Mouse (Mus musculus) right cerebral cortex, postnatal 14 days (tissue): Measurements from ENCODE around the gene H2-M10.5.
"Not testable (repeated sequence)": the region's sequence is repeated elsewhere in the genome, so short reads cannot be mapped to it uniquely, and the experiment has no call there.

Experiments used
- DNase-seq: peaks from one replicate; pipeline ENCODE4 v3.0.0; 2022

Gene H2-M10.5

GRCm38 (mm10) chr17:36772610-36773009, at the start of gene H2-M10.5:
Gene H2-M10.5, plus strand, starts transcription at chr17:36772910.
- DNase-seq, result not testable (repeated sequence)

DNA sequence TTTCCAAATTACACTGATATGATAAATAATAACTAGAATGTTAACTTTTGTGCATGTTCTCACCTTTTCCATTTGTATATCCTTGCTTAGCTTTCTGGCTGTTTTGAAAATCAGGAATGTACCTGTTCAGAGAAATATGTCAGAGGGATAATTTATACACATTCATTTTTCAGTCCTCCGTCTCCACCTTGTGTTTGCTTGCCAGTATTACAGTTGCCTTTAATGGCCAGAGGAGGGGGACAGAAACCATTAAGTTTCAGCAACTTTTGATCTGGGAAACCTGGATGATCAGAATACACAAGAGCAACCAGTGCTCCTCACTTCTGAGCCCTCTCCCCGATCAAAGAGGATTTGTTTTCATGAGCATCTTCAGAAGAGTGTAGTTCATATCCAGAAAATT, 46.7 kb upstream of the H2-M10.5 start:
- DNase-seq, result no peak

GRCm38 (mm10) chr17:36763816-36764215, 8.9 kb upstream of the H2-M10.5 start:
- DNase-seq, result no peak

DNA sequence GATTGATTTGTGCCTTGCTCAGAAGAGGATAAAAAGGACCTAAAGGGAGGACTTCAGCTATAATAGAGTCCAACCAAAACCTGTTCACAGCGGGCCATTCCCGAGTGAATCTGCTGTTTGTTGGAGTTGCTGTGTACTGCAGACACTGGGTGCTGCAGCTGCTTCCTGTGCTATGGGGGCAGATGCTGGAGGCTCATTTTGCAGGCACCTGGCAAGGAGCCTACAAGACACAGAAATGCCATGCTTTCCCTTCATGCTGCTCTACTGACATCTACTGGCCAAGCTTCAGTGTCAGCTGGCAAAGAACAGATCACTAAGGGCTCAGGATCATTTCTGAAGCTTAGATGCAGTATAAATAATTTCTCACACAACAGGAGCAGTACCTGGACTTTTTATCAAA, 8.5 kb upstream of the H2-M10.5 start:
- DNase-seq, result peak; percentile 47

- not testable (repeated sequence) for DNase-seq
Measured at GRCm38 (mm10) chr17:36765403-36765802, 7.3 kb upstream of the H2-M10.5 start.

DNA sequence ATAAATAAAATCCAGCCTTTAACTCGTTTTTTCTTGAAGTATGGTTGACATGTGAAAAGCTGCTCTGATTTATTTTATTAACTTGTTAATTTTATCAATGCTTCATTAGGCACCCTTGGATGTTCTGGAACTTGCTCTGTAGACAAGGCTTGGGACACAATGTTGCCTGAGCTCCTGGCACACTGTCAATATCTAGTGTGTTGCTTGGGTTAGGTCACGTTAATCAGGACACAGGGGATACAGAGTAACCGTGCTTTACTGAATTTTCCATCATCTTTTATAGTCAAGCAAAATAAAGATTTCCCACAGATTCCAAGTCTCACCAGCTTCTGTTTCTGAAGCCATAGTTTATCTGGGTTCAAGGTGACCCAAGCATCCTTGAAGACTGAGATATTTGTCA, 8.8 kb downstream of the H2-M10.5 start:
- DNase-seq, result no peak

- DNase-seq, result peak; percentile 11
Measured at GRCm38 (mm10) chr17:36786483-36786886, 13.8 kb downstream of the H2-M10.5 start.

DNA sequence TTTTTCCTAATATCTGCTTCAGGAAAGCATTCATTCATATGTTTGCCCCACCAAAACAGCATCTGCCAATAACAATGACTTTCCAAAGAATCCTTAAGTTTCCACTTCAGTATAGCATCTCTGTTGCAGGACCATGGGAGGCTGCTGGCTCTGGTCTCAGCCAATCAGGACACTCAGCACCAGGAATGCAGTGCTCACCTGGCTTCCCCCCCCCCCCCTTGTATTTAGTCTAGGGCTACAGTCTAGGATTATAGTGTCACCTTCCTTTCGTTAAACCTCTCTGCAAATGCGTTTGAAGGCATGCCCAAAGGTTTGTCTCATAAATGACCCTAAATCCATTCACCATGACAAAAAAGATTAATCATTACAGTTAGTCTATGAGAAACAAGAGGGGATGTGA, 15.6 kb downstream of the H2-M10.5 start:
- DNase-seq, result no peak

DNA sequence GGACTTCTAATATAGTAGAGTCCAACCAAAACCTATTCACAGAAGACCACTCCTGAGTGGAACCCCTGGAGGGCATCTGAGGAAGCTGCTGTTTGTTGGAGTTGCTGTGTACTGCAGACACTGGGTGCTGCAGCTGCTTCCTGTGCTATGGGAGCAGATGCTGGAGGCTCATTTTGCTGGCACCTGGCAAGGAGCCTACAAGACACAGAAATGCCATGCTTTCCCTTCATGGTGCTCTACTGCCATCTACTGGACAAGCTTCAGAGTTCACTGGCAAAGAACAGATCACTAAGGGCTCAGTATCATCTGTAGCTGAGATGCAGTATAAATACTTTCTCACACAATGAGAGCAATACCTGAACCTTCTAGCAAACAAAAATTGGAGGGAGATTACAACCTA, 16.1 kb downstream of the H2-M10.5 start:
- DNase-seq, result peak; percentile 85

GRCm38 (mm10) chr17:36799493-36799892, 26.8 kb downstream of the H2-M10.5 start:
- DNase-seq, result no peak

GRCm38 (mm10) chr17:36799921-36800462, 27.3 kb downstream of the H2-M10.5 start:
- DNase-seq, result not testable (repeated sequence)

- no peak for DNase-seq
Measured at GRCm38 (mm10) chr17:36811871-36812270, 39.2 kb downstream of the H2-M10.5 start, which contains the start of gene H2-M10.6. Gene H2-M10.6, plus strand, starts transcription at chr17:36812171.

GRCm38 (mm10) chr17:36824005-36824404, 51.3 kb downstream of the H2-M10.5 start:
- peak; percentile 59 for DNase-seq

DNA sequence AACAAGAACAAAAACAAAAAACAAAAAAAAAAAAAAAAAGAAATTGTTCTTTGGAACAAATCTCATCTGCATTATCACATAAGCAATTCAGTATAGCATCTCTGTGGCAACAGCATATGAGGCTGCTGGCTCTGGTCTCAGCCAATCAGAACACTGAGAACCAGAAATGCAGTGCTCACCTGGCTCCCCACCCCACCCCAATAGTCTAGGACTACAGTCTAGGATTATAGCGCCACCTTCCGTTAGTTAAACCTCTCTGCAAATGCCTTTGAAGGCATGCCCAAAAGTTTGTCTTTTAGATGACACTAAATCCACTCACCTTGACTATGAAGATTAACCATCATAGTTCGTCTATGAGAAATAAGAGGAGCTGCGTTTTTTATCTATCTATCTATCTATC, 52.8 kb downstream of the H2-M10.5 start:
- no peak for DNase-seq
